Mouse (Mus musculus): ENCODE results near the gene Slc25a41.

DNA sequence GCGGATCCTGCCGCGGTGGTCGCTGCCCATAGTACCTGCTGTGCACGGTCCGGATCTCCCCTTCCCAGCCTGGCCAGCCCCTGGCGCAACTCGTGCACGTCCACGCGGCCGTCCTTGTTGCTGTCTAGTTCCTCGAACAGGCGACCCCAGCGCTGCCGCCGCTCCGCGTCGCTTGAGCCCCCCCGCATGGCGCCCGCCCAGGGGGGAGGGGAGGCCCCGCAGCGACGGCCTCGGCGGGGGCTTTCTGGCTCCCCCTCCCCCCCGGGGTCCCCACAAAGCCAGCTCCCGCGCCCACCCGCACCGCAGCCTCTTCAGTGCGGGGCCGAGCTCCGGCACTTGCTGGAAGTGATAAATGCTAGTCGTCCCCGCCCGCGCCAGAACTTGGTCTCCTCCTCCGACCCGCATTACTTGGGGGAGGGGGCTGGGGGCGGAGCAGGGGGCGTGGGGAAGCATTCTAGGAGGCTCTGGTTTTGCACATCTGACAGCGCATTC lies 18.1 kb upstream of the Slc25a41 start, which contains the start of gene Slc25a23:
- TF ChIP-seq CTCF (conservative IDR thresholded peaks at IDR 0.05; ENCODE audit: low read length) (no peak), POU5F1 (IDR thresholded peaks at IDR 0.05; ENCODE audit: borderline replicate concordance, low read length) (no peak), NANOG (IDR thresholded peaks at IDR 0.05; ENCODE audit: borderline replicate concordance, low read length) (no peak)
